Mouse (Mus musculus) olfactory bulb, adult 2 months (tissue): ENCODE data around the gene Lrrfip2. TPM values are rescaled to one million over a fixed set of nuclear protein-coding genes. Genes with fewer than 3 reads are reported as not detected.
A peak's percentile ranks its signal among the peaks of the same experiment; 100 is the strongest.

Source experiments
- H3K27ac ChIP-seq: fragments of 200-500 bp; 2 replicates; pipeline ENCODE4 v1.5.1; 2012; ENCODE audit warnings: low read depth, low read length; ENCODE audit not compliant: insufficient read depth
- H3K4me1 ChIP-seq: fragments of 200-500 bp; 2 replicates; pipeline ENCODE4 v1.6.1; 2012; ENCODE audit warnings: low read length; ENCODE audit not compliant: control insufficient read depth, insufficient read depth
- H3K4me3 ChIP-seq: fragments of 200-500 bp; 2 replicates; pipeline ENCODE4 v1.5.1; 2012; ENCODE audit warnings: mild to moderate bottlenecking, low read depth, low read length, moderate library complexity; ENCODE audit not compliant: insufficient read depth
- CTCF ChIP-seq: fragments of 200-500 bp; IDR thresholded peaks from 2 replicates; pipeline ENCODE4 v1.5.1; 2012; ENCODE audit warnings: low read depth, mild to moderate bottlenecking, low read length, moderate library complexity; ENCODE audit not compliant: insufficient read depth
- POLR2A ChIP-seq: fragments of 200-500 bp; IDR thresholded peaks from 2 replicates; pipeline ENCODE4 v1.6.1; 2012; ENCODE audit warnings: mild to moderate bottlenecking, low read depth, low read length, moderate library complexity; ENCODE audit not compliant: insufficient read depth
- WGBS: fragments of 180-500 bp; shearing (Covaris S2); methylation state at CpG from one replicate; pipeline ENCODE4 v1.1.7; 2018; 5-methylcytosine and 5-hydroxymethylcytosine counted together
- polyA plus RNA-seq: library from polyadenylated mRNA; stranded (reverse); fragments of >200 nt; gene quantifications from 2 replicates; pipeline ENCODE4 v1.2.4, GENCODE M21; 2012; ENCODE audit warnings: low replicate concordance; ENCODE audit not compliant: missing spikeins, insufficient read depth, insufficient read length

Gene Lrrfip2
- polyA plus RNA-seq, 1 experiment = not detected

DNA sequence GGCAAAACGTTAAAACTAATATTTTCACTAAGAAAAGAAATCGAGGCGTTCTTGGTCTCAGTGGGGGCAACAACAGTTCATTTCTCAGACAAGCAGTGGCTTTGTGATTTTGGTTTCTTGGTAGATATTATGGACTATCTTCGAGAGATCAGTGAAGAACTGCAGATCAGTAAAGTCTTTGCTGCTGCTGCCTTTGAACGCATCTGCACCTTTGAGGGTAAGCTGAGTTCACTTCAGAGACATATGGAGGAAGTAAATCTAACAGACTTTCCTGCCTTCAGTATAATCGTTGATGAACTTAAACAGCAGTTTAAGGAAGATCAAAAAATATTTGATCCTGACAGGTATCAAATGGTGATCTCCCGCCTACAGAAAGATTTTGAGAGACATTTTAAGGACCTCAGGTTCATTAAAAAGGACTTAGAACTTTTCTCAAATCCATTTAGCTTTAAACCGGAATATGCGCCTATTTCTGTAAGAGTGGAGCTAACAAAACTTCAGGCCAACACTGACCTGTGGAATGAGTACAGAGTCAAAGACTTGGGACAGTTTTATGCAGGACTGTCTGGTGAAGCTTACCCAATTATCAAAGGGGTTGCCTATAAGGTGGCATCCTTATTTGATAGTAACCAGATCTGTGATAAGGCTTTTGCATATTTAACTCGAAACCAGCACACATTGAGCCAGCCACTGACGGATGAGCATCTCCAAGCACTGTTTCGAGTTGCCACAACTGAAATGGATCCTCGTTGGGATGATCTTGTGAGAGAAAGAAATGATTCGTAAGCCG lies 155.8 kb downstream of the Lrrfip2 start:
- Histone ChIP-seq H3K27ac (no peak overlapping the region), H3K4me1 (peaks cover 3% of the 10 kb centered on the region), H3K4me3 (peak overlapping the region; percentile 67)
- 49% methylated on average over 15 of the region's 15 CpGs for WGBS
- no peak for TF ChIP-seq POLR2A
- no peak for TF ChIP-seq CTCF

DNA sequence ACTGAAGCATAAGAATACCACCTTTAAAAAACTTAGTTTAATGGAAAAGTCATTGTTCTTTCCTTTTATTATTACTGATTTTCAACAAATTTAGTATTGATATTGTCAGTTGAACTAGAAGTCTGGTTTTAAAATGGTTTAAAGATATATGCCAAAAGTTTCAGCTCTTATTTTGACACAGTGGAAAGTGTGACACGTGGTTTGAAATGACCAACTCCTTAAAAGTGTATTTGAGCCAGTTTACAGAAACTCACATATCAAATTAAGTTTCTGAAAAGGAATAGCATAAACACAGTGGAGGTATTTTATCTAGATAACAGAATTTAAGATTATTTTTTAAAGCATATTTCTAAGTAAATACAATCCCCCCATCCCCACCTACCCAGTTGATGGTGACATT lies 156.6 kb downstream of the Lrrfip2 start:
- Histone ChIP-seq H3K4me1 (peaks cover 3% of the 10 kb centered on the region), H3K4me3 (no peak overlapping the region)
- WGBS = 54% methylated on average over 1 of the region's 1 CpGs

DNA sequence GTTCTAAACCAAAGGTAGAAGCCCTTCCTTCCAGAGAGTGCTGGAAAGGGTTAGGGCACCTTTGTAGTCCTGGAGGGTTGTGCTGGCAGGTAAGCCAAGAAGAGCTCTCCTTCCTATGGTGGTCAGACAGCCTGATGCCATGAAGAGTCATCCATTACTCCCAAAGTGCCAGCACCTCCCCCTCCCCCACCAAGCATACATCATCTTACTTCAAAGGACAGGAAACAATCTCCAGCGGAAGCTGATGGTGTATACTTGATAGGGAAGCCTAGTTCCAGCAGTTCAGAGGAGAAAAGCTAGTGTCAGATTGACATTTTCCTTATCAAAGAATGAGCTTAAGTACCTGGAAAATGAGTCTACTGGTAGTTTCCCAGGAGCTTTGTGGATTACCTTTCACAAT lies 157.8 kb downstream of the Lrrfip2 start:
- WGBS = 48% methylated on average over 1 of the region's 1 CpGs
- TF ChIP-seq POLR2A (no peak), CTCF (no peak)
- Histone ChIP-seq H3K4me3 (peak overlapping the region; percentile 26), H3K27ac (no peak overlapping the region), H3K4me1 (peaks cover 3% of the 10 kb centered on the region)

More for the DNA sequence above, 156.6 kb downstream of the Lrrfip2 start:
- TF ChIP-seq CTCF (no peak), POLR2A (no peak)
- no peak overlapping the region for H3K27ac ChIP-seq

Other genes with a start within 250 kb of the Lrrfip2 start
- gene Als2cl, start 237.7 kb upstream of the Lrrfip2 start, polyA plus RNA-seq = not detected in 2 replicates
- not detected in 2 replicates for gene Tmie, start 237.5 kb upstream of the Lrrfip2 start, polyA plus RNA-seq
- not detected in 2 replicates for gene Fam240a, start 200.7 kb upstream of the Lrrfip2 start, polyA plus RNA-seq
- gene Tdgf1, start 171.4 kb upstream of the Lrrfip2 start, polyA plus RNA-seq = not detected in 2 replicates
- gene Lrrc2, start 166.0 kb upstream of the Lrrfip2 start, polyA plus RNA-seq = not detected in 2 replicates
- gene Rtp3, start 127.0 kb upstream of the Lrrfip2 start, polyA plus RNA-seq = not detected in 2 replicates
- not detected in 2 replicates for gene Ltf, start 98.3 kb upstream of the Lrrfip2 start, polyA plus RNA-seq
- not detected in 2 replicates for gene Ccrl2, start 60.1 kb upstream of the Lrrfip2 start, polyA plus RNA-seq
- not detected in 2 replicates for gene Mlh1, start 154.2 kb downstream of the Lrrfip2 start, polyA plus RNA-seq
- 80.5 TPM in 1 of 2 replicates, not detected in the other for gene Epm2aip1, start 154.3 kb downstream of the Lrrfip2 start, polyA plus RNA-seq
- 43.4 and 47.9 TPM in 2 replicates for gene Trank1, start 194.1 kb downstream of the Lrrfip2 start, polyA plus RNA-seq